Comparison of ENCODE assay signal across 24 mouse cellular contexts in the genomic region with DNA sequence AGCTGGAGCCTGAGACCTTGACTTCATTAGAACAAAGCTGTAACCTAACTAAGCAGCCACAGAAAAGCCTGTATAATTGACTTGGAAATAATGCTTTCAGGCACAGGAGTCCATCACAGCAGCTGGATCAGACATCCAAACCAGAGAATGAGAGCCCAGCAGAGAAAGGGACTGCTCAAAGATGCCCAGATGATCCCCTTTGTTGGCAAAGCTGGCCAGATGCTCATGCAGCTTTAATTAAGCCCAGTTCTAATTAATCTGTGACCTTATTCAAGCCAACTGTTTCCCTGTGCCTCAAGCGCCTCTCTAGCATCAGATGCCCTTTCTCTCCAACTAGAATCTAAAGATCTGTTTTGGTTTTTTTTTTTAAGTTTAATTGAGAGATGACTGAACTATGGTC.
"Had no signal": no experiment of that assay in that cellular context is flagged by ENCODE, and none has a peak within 500 bp of the region (broad histone marks: within the 10 kb centered on the region; RNA-seq: fewer than 3 reads in every experiment).

No protein-coding gene starts in this region.

- DNase-seq: kidney, adult 2 months; kidney, postnatal 25 days; layer of hippocampus, adult 9-11 months; liver; lung, adult 18-20 months; lung, postnatal 10 days; lung, postnatal 36 days; right cerebral cortex, adult 18-20 months; right cerebral cortex, postnatal 25 days; spleen, adult 18-20 months; thymus, postnatal 25 days had no signal

- H3K9me3 ChIP-seq: limb, embryonic 10.5 days; limb, embryonic 13.5 days; liver, embryonic 12.5 days; liver, embryonic 15.5 days; lung, embryonic 15.5 days; megakaryocyte, embryonic 14.5 days; midbrain, embryonic 10.5 days; midbrain, embryonic 15.5 days; neural tube, embryonic 12.5 days; neural tube, embryonic 15.5 days; stomach, embryonic 15.5 days had no signal

- H3K27me3 ChIP-seq: limb, embryonic 13.5 days; liver, embryonic 12.5 days; liver, embryonic 15.5 days; lung, embryonic 15.5 days; midbrain, embryonic 15.5 days; neural tube, embryonic 12.5 days; neural tube, embryonic 15.5 days; stomach, embryonic 15.5 days had no signal

- H3K9ac ChIP-seq: limb, embryonic 13.5 days; liver, embryonic 12.5 days; liver, embryonic 15.5 days; lung, embryonic 15.5 days; midbrain, embryonic 15.5 days; neural tube, embryonic 12.5 days; neural tube, embryonic 15.5 days; stomach, embryonic 15.5 days had no signal

- H3K36me3 ChIP-seq: limb, embryonic 10.5 days; limb, embryonic 13.5 days; liver, embryonic 12.5 days; liver, embryonic 15.5 days; lung, embryonic 15.5 days; midbrain, embryonic 10.5 days; midbrain, embryonic 15.5 days; neural tube, embryonic 12.5 days; neural tube, embryonic 15.5 days; stomach, embryonic 15.5 days had no signal

- ATAC-seq: liver, embryonic 12.5 days; midbrain, embryonic 15.5 days had no signal

- H3K4me3 ChIP-seq: layer of hippocampus, adult 2 months; limb, embryonic 10.5 days; limb, embryonic 13.5 days; liver, embryonic 12.5 days; liver, embryonic 15.5 days; lung, embryonic 15.5 days; megakaryocyte, embryonic 14.5 days; midbrain, embryonic 10.5 days; midbrain, embryonic 15.5 days; neural tube, embryonic 12.5 days; neural tube, embryonic 15.5 days; stomach, embryonic 15.5 days had no signal

- H3K4me2 ChIP-seq: limb, embryonic 13.5 days; liver, embryonic 12.5 days; liver, embryonic 15.5 days; lung, embryonic 15.5 days; midbrain, embryonic 15.5 days; neural tube, embryonic 12.5 days; neural tube, embryonic 15.5 days; stomach, embryonic 15.5 days had no signal

- H3K4me1 ChIP-seq: limb, embryonic 13.5 days; liver, embryonic 12.5 days; liver, embryonic 15.5 days; megakaryocyte, embryonic 14.5 days; midbrain, embryonic 15.5 days; neural tube, embryonic 12.5 days; neural tube, embryonic 15.5 days; stomach, embryonic 15.5 days had no signal

- H3K27ac ChIP-seq: kidney, postnatal 0 days; layer of hippocampus, adult 2 months; limb, embryonic 10.5 days; limb, embryonic 13.5 days; liver, embryonic 12.5 days; liver, embryonic 15.5 days; lung, embryonic 15.5 days; midbrain, embryonic 10.5 days; midbrain, embryonic 15.5 days; neural tube, embryonic 12.5 days; neural tube, embryonic 15.5 days; stomach, embryonic 15.5 days had no signal
